Mouse (Mus musculus) CH12.LX (cell line): ENCODE results near the gene Actl7a.

Experiments used
- BHLHE40 ChIP-seq: IDR thresholded peaks from 2 replicates; pipeline ENCODE4 v1.6.1; 2011; ENCODE audit warnings: mild to moderate bottlenecking, low read depth, low read length, improper control_type of control experiment
- CTCF ChIP-seq, 2 experiments: IDR thresholded peaks in 1 of 2; conservative IDR thresholded peaks in 1 of 2; 2 replicates each; pipeline ENCODE4 v1.5.1; 2011 to 2012; ENCODE audit warnings: low read depth in 2 of 2, low read length in 2 of 2, improper control_type of control experiment in 1 of 2, inconsistent platforms in 1 of 2, mild to moderate bottlenecking in 1 of 2, moderate library complexity in 1 of 2
- E2F4 ChIP-seq: IDR thresholded peaks from 2 replicates; pipeline ENCODE4 v1.6.1; 2011; ENCODE audit warnings: low read depth, low read length, improper control_type of control experiment; ENCODE audit not compliant: insufficient replicate concordance
- JUN ChIP-seq: IDR thresholded peaks from 2 replicates; pipeline ENCODE4 v1.6.1; 2011; ENCODE audit warnings: low read depth, mild to moderate bottlenecking, low read length, improper control_type of control experiment, moderate library complexity; ENCODE audit not compliant: insufficient read depth
- MAFK ChIP-seq: IDR thresholded peaks from 2 replicates; pipeline ENCODE4 v1.6.1; 2011; ENCODE audit warnings: low read length, improper control_type of control experiment; ENCODE audit not compliant: insufficient replicate concordance
- MAX ChIP-seq: IDR thresholded peaks from 2 replicates; pipeline ENCODE4 v1.6.1; 2011; ENCODE audit warnings: low read length, improper control_type of control experiment
- POLR2A ChIP-seq: IDR thresholded peaks from 2 replicates; pipeline ENCODE4 v1.6.1; 2011; ENCODE audit warnings: low read depth, mild to moderate bottlenecking, improper control_type of control experiment, low read length
- RAD21 ChIP-seq: IDR thresholded peaks from 2 replicates; pipeline ENCODE4 v1.6.1; 2011; ENCODE audit warnings: low read depth, mild to moderate bottlenecking, low read length, improper control_type of control experiment, moderate library complexity
- UBTF ChIP-seq: IDR thresholded peaks from 2 replicates; pipeline ENCODE4 v1.6.1; 2012; ENCODE audit warnings: low read depth, mild to moderate bottlenecking, inconsistent platforms, low read length, improper control_type of control experiment, moderate library complexity
- ZC3H11A ChIP-seq: IDR thresholded peaks from 2 replicates; pipeline ENCODE4 v1.6.1; 2012; ENCODE audit warnings: low read depth, mild to moderate bottlenecking, inconsistent platforms, low read length, improper control_type of control experiment
- ZNF384 ChIP-seq: IDR thresholded peaks from 2 replicates; pipeline ENCODE4 v1.6.1; 2012; ENCODE audit warnings: low read depth, low read length, improper control_type of control experiment, inconsistent platforms

GRCm38 (mm10) chr4:56716801-56717200 lies 26.4 kb upstream of the Actl7a start:
- TF ChIP-seq POLR2A: no peak
- TF ChIP-seq JUN: no peak
- TF ChIP-seq RAD21: no peak
- TF ChIP-seq E2F4: no peak
- TF ChIP-seq MAFK: no peak
- TF ChIP-seq UBTF: no peak
- TF ChIP-seq MAX: no peak
- TF ChIP-seq ZC3H11A: no peak
- no peak for TF ChIP-seq CTCF (conservative IDR thresholded peaks at IDR 0.05 in 1 of 2, IDR thresholded peaks at IDR 0.05 in 1 of 2; ENCODE audit: low read depth in 2 of 2, low read length in 2 of 2)
- TF ChIP-seq ZNF384: no peak
- TF ChIP-seq BHLHE40: no peak
